Mouse (Mus musculus) embryo, embryonic 11 days (tissue): Measurements from ENCODE around the gene Cpn1.
"Not testable (repeated sequence)": the region's sequence is repeated elsewhere in the genome, so short reads cannot be mapped to it uniquely, and the experiment has no call there.

Experiments
- DNase-seq: peaks from one replicate; pipeline ENCODE4 v3.0.0-alpha.2; 2015

Cpn1 gene

GRCm38 (mm10) chr19:43980711-43981110 lies 5.6 kb downstream of the Cpn1 start:
- DNase-seq = no peak

GRCm38 (mm10) chr19:43977799-43978198 lies 8.6 kb downstream of the Cpn1 start:
- no peak for DNase-seq

DNA sequence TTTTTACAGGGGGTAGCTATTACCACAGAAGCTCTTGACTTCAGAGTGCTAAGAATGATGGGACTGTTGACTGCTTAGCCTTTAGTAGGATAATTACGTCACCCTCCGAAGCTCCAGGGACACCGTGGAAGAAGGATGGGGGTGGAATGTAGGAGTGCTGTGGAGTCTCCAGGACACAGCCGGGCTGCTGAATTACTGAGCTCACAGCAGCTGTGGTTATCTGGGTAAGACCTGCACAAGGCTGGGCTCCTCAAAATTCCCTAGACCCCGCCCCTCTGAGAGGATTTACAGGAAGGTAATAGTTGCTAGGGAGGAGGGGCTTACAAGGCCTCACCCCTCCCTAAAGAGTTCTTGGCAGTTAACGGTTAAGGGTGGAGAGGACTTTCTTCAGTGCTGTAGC lies 9.7 kb downstream of the Cpn1 start:
- DNase-seq = no peak

GRCm38 (mm10) chr19:43974221-43974620 lies 12.1 kb downstream of the Cpn1 start:
- no peak for DNase-seq

DNA sequence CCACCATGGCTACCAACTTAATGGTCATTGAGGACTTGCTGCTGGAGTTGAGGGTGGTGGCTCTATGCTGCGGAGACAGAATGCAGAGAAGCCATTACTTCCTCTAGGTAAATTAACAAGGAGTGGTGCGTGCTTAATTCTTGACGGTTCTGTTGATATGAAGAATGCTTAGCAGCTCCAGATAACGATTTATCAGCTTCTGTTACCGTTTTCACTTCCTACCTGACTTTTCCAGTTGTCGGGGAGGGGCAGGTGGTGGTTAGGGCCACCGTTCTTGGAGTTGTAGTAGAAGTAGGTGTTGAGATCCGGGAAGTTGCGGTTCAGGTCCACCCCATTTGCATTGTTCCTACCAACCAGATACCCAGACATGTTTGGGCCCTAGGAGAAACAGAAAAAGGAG lies 12.6 kb downstream of the Cpn1 start:
- no peak for DNase-seq

DNA sequence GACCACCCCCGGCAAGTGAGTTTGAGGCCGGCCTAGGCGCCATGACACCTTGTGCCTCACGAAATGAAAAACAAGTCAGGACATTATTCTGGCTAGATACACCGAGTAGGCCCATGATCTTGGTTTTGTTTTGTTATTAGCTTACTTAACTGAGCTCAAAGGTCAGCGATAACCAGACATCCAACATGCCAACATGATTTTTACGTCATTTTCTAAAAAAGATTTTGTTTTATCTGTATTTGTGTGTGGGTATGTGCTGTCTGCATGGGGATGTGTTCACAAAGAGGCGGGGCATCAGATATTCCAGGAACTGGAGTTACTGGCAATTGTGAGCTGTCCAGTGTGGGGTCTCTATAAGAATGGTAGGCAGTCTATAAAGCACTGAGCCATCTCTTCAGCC lies 14.2 kb downstream of the Cpn1 start:
- no peak for DNase-seq

DNA sequence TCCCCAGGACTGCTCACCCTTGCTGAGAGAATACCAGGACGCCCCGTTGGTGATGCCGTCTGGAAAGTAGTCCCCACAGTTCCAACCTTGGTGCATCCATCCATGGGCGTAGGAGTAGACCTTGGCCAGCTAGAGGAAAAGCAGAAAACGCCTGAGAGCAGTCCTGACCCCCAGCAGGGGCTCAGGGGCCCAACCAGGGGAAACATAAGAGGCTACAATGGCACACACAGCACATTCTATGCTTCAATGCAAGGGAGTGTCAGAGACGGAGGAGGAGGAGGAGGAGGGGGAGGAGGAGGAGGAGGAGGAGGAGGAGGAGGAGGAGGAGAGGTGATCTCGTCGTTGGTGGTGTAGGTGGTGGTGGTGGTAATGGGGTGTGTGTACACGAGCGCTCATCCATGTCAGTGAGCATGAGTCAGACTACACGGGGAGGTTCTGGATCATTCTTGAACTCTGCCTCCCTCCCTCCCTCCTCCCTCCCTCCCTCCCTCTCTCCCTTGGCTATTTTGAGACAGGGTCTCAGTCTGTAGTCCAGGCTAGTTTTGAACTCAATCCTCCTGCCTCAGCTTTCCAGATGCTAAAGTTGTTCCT lies 17.8 kb downstream of the Cpn1 start:
- no peak for DNase-seq

DNA sequence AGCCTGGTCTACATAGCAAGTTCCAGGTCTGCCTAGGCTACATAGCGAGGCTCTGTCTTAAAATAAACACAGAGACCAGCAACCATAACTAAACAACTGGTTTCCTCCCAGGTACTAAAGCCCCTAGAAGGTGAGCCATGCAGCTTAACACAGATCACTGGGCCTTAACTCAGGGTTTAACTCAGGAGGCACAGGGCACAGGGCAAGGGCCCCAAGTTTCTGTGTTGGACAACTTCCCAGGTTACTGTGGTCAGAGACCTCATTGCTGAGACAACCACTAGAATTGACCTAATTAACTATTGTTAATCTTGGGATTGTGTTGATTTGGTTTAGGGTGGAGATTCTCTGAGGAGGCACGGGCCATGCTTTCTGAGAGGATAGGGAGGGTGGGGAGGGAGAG lies 19.9 kb downstream of the Cpn1 start:
- no peak for DNase-seq

GRCm38 (mm10) chr19:43965496-43966085 lies 20.8 kb downstream of the Cpn1 start:
- DNase-seq = no peak

DNA sequence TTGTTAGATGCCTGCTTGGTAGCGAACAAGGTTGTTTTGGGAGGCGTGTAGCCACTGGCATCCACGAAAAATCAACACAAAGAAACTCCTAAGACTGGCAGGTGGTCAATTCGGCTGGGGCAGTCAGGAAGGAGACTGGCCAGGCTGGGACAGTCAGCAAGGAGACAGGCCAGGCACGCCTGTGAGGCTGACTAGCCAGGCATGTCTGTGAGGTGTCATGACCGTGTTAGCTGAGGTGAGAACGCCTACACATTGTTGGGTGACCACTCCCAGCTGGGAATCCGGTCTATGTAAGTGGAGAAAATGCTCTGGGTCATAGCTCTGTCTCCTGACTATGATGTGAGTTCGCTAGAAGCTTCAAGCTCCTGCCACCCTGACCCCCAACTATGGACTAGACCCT lies 23.6 kb downstream of the Cpn1 start:
- no peak for DNase-seq

DNA sequence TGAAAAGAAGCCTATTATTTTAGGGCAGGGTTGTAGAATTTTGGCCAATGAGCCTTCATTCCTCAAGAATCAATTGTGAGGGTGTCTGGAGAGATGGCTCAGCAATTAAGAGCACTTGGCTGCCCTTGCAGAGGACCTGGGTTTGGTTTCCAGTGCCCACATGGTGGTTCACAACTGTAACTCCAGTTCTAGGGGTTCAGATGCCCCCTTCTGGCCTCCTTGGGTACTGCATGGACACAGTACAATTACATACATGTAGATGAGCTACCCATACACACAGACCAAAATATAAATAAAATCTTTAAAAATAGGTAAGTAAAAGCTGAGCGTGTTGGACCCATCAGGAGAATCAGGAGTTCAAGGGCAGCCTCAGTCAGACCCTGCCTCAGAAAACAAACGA lies 25.2 kb downstream of the Cpn1 start:
- DNase-seq = no peak

- no peak for DNase-seq
Observed at GRCm38 (mm10) chr19:43960014-43960413, 26.3 kb downstream of the Cpn1 start.

GRCm38 (mm10) chr19:43959162-43959561 lies 27.2 kb downstream of the Cpn1 start:
- peak; percentile 78 for DNase-seq

GRCm38 (mm10) chr19:43957881-43958280 lies 28.5 kb downstream of the Cpn1 start:
- no peak for DNase-seq

DNA sequence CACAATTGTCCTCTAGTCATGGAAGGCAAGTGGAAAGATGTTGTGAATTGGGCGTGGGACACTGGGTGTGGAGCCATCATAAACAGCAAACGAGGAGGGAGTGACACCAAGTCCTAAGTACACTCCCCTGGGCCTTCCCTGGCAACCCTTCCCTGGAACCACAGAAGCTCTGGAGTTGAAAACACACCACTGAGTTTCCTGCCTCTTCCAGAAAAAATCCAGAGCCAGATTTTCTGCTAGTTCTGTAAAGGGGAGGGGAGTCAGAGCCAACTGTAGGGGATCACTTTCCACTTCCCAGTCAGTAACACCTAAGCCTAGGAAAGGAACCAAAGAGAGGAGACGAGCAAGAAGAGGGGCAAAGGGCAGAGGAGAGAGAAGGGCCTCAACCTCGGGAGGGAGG lies 29.0 kb downstream of the Cpn1 start:
- DNase-seq = peak; percentile 27

GRCm38 (mm10) chr19:43955266-43955665 lies 31.1 kb downstream of the Cpn1 start:
- no peak for DNase-seq

DNA sequence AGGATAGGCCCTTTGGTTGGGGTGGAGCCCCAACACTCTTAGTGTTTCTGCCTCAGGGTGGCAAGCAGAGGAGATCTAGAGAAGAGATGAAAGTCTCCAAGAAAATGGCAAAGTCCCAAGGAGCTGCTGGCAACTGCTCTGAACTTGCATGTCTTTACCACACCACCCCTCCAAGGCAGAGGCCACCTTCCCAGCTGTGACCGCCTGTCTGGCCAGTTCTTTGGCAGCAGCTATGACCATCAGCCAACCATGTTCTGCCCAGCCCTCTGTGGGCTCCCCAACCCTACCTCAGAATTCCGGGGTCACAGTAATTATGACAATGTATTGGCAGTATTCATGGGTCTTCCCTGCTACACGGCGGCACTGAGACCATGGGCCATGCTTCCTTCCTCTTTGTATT lies 31.5 kb downstream of the Cpn1 start:
- no peak for DNase-seq

- DNase-seq = not testable (repeated sequence)
Observed at GRCm38 (mm10) chr19:43952936-43953335, 33.4 kb downstream of the Cpn1 start.

DNA sequence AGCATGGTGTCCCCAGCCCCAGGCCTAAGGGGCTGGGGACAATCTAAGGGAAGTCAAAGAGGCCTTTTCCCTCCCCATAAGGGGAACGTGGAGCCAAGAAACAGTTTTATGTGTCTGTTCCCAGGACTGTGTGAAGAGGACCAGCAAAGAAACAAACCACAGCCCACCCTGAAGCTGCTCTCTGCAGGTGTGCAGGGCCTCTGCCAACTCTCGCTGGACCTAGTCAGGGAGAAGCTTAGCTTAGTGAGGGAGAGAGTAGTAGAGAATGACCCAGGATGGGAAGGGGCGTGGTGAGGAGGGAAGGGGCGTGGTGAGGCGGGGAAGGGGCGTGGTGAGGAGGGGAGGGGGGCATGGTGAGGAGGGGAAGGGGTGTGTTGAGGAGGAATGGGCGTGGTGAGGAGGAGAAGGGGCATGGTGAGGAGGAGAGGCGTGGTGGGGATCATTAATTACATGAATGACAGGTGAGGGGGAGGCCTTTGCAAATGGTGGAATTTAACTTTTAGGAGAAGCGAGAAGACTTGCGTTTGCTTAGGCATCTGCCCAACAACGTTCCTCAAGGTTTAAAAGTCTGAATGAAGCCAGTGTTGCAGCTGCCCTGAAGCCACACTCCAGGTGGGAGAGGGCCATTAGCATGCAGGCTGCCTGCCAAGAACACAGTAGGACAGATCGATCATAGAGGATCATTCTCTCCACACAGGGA lies 37.1 kb downstream of the Cpn1 start:
- peak; percentile 63 for DNase-seq

- no peak for DNase-seq
Observed at GRCm38 (mm10) chr19:43944566-43944965, 41.8 kb downstream of the Cpn1 start.

GRCm38 (mm10) chr19:43943076-43943475 lies 43.3 kb downstream of the Cpn1 start:
- DNase-seq = no peak

- peak; percentile 90 for DNase-seq
Observed at GRCm38 (mm10) chr19:43939769-43940689, 46.3 kb downstream of the Cpn1 start, which contains the start of gene Dnmbp. Gene Dnmbp (minus strand): TSS chr19:43940191.

- no peak for DNase-seq
Observed at GRCm38 (mm10) chr19:43939171-43939768, 47.1 kb downstream of the Cpn1 start.
